Mouse (Mus musculus): ENCODE measurements at regions not wholly inside any gene's neighbourhood (a gene's known extent, or its start where the extent isn't known, plus 50 kb on each side); places are given as distances from the start of the nearest gene placed in this dataset.

DNA sequence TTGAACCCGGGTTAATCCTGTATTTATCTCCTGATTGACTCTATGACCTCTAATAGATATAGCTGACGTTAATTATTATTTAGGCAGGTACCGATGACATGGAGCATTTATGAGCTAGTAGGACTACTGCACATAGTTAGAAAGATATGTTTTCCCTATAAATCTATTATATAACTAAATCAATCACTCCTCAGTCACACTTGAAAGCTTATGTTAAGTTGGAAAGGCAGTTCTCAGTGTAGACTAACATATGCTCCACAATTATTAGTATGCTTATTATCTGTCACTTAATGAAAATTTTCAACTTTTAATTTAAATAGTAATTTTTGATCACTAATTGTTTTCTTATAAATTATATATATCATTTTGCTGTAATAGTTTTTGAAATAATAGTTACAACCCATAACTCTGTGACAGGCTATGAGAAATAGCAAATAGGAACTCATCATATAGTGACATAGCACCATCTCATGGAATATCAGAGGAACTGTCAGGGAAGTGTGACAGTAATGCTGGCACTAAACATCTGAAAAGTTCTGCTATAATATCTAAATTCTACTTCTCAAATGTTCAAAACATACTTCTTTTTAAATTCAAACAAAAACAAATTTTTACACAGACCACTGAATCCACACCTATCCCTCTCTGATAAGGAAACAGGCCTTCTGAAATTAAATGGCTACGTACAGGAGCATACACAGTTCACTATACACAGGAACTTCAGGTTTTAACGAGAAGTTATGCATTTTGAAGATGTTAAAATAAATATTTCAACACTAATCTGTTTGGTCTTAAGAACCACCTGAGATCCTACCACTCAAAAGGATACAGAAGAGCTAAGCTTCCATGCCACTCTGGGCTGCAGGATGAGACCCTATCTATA is 75.3 kb upstream of the Map2 start:
- DNase-seq (ENCODE audit: low spot score in 2 of 2) = no peak

DNA sequence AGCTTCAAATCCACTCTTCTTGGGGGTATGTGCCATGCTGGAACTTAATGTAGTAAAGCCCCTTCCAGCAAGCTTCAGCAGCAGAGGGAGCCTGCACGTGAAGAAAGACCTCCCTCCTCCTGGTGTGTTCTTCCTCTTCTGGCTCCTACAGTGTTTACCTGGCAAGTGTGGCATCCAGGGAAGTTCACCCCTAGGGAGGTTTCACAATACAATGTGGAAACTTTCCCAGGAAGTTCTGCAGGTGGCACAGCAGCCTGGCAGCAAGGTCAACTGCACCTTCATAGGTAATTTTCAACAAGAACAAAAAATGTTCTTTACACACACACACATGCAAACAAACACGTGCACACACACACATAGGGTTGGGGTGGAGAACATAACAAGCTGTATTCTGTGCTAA is 73.7 kb upstream of the Map2 start:
- DNase-seq (ENCODE audit: low spot score in 2 of 2) = no peak

DNA sequence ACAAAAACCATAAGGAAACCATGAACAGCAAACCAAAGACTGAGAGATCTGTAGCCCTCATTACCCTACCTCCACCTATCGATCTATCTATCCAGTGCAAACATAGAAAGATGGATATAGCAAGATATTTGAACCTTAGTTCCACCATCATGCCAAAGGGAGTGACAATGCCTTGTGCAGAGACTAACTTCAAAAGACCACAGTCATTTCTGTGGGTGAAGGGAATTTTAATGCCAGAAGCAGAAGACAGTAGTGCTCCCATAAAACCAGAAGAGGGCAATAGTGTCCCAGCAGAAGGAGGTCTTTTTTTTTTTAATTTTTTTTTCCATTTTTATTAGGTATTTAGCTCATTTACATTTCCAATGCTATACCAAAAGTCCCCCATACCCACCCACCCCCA is 70.6 kb upstream of the Map2 start:
- DNase-seq (ENCODE audit: low spot score in 2 of 2) = no peak

DNA sequence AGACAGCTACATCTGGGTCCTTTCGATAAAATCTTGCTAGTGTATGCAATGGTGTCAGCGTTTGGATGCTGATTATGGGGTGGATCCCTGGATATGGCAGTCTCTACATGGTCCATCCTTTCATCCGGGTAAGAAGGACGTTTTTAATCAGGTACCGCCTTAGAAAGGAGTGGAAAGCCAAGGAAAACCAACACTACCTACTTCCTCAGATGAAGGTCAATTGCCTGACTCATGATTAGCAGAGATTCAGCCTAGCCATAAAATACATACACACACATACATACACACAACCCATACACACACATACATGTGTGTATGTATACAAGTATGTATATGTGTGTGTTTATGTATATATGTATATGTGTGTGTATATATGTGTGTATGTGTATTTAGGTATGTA is 69.9 kb upstream of the Map2 start:
- no peak for DNase-seq (ENCODE audit: low spot score in 2 of 2)

DNA sequence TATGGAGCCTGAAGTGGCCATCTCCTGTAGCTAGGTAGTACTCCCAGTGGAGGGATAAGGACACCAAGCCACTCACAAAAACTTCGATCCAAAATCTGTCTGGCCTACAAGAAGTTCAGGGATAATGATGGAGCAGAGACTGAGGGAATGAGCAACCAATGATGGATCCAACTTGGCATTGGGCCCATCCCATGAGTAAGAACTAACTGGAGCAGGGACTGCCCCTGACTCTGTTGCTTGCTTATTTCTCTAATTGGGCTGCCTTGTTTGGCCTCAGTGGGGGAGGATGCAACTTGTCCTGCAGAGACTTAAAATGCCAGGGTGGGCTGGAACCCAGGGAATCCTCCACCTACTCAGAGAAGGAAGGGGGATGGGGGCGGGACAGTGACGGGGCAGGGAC is 67.0 kb upstream of the Map2 start:
- DNase-seq (ENCODE audit: low spot score in 2 of 2) = peak; percentile 24 to 37

DNA sequence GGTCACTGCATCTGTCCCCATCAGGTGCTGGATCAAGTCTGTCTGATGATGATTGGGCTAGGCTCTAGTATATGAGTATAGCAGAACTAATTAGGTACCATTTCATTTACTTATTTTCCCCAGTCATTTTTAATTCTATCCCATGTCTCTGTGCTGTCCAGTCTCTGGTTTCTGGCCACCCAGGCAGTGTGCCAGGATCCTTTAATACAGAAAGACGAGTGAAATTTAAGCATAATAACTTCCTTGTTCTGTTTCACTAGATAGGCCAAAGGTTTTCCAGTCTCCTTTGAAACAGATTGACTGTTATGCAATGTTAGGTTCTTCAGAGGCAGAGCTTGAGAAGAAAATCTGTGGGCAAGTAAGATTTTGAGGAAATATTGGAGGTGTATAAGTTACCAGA is 61.2 kb upstream of the Map2 start:
- no peak for DNase-seq (ENCODE audit: low spot score in 2 of 2)

DNA sequence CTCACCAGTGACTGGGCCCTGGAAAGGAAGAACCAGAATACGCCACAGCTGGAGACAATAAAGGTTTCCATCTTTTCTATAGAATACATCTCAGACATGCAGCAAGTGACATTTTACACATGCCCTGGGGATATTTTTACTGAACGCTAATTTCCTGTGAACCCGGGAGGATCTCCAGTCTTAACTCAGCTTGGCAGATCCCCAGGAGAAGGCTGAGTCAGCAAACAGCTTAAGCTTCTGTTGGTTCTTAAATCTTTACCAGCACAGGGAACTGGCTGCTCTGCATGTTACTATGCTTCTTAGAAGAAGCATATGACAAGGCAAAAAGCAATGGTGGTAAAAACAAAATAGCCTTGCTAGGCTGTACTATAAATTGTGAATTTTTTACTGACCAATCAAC is 59.7 kb upstream of the Map2 start:
- peak; percentile 31 to 35 for DNase-seq (ENCODE audit: low spot score in 2 of 2)

Measured in right cerebral cortex, postnatal 10 days (tissue).